Mouse (Mus musculus): ENCODE measurements at regions not wholly inside any gene's neighbourhood (a gene's known extent, or its start where the extent isn't known, plus 50 kb on each side); places are given as distances from the start of the nearest gene placed in this dataset.

DNA sequence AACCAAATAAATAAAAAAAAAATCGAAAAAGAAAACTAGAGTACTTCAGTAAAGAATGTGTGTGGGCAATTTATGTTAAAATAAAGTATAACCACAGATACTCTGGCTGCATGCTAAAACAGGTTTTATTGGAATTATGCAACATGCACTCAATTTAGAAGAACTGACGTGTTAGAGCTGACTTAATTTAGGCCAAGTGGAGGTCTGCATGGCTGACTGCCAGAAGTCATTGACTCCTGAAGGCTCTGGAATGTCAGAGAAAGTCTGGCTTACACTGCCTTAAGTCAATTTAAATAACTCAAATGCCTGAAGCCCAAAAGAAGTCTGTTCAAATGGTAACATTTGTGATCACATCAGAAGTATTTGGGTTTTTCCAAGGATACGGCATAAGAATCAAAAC, 198.1 kb upstream of the Gm10192 start:
- no peak for DNase-seq
- no peak for TF ChIP-seq CTCF (IDR thresholded peaks at IDR 0.05; ENCODE audit: low read depth)
- Histone ChIP-seq H3K4me1 (ENCODE audit: insufficient read depth) (peaks cover 4% of the 10 kb centered on the region; the same call in 1 of the 2 replicates), H3K27me3 (ENCODE audit: insufficient read depth, low read length) (no peaks in the 10 kb centered on the region), H3K27ac (ENCODE audit: low read depth, low read length) (no peak overlapping the region), H3K9ac (no peak overlapping the region), H3K4me2 (ENCODE audit: low read depth) (no peak overlapping the region), H3K9me3 (ENCODE audit: low read length) (no peaks in the 10 kb centered on the region), H3K36me3 (ENCODE audit: insufficient read depth) (no peaks in the 10 kb centered on the region), H3K4me3 (ENCODE audit: low read depth, low read length) (no peak overlapping the region)
- WGBS, result 64% methylated on average over 3 of the region's 3 CpGs
- ATAC-seq, result no peak

DNA sequence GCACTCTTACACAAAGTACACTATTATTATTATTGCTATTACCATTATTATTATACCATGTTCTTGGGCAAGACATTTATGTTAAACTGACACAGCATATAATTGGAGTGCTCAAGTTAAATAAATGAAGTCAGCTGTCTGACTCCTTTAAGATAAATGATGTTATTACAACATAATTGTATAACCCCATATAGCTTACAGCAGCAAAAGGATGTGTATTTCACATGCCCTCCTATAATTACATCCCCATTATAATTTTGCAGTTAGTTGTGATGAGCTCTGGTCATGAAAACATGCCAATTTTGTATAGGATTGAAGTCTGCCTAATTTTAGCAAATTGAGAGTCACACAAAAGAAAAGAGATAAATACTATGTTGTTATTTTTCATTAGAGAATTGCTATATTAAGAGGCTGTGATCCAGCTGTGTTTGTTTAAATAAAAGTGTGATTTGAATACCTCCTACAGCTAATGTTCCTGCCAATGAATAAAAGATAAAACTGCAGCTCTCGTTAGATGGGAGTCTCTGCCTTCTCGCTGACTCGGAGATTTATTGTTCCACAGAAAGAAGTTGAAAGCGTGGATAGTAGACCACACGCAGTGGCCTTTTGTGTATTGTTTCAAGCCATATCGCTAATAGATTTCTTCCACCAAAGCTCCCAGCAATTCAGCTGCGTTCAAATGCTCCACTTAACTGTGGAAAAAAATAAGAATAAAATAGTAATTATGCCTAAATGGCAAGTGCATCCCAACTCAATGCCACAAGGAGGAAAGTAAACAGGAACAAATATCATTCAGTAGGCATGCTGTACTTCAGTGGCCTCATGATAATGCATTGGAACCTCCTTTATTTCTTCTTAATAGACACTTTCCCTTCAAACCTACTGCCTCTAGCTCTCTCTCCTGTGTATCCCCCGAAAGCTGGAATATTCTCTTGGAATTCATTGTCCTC, 194.9 kb upstream of the Gm10192 start:
- Histone ChIP-seq H3K4me3 (ENCODE audit: low read depth, low read length) (no peak overlapping the region), H3K9ac (no peak overlapping the region), H3K27ac (ENCODE audit: low read depth, low read length) (no peak overlapping the region), H3K4me2 (ENCODE audit: low read depth) (no peak overlapping the region), H3K4me1 (ENCODE audit: insufficient read depth) (peaks cover 4% of the 10 kb centered on the region; the same call in 1 of the 2 replicates), H3K36me3 (ENCODE audit: insufficient read depth) (no peaks in the 10 kb centered on the region), H3K27me3 (ENCODE audit: insufficient read depth, low read length) (no peaks in the 10 kb centered on the region), H3K9me3 (ENCODE audit: low read length) (no peaks in the 10 kb centered on the region)
- peak; percentile 19 for DNase-seq
- 15% methylated on average over 8 of the region's 8 CpGs for WGBS
- peak; percentile 71 for ATAC-seq
- TF ChIP-seq CTCF (IDR thresholded peaks at IDR 0.05; ENCODE audit: low read depth), result no peak

DNA sequence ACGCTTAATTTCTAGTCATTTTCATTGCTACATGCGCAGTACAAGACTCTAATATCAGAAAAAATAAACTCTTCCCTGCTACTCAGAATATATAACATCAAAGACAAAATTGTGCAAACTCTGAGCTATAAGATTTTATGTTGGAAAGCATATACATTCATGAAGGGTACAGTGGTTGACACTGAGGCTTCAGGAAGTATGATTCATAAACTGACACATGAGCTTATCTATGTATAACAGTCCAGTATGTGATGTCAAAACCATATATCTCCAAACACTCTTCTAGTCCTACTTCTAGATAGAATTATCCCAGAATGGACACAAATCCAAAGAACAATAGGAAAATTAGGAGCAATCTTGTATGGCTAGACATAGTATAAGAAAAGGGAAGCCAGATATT, 177.5 kb upstream of the Gm10192 start:
- Histone ChIP-seq H3K27me3 (ENCODE audit: insufficient read depth, low read length) (no peaks in the 10 kb centered on the region), H3K4me3 (ENCODE audit: low read depth, low read length) (no peak overlapping the region), H3K9me3 (ENCODE audit: low read length) (no peaks in the 10 kb centered on the region), H3K4me1 (ENCODE audit: insufficient read depth) (no peaks in the 10 kb centered on the region), H3K36me3 (ENCODE audit: insufficient read depth) (no peaks in the 10 kb centered on the region), H3K9ac (no peak overlapping the region), H3K4me2 (ENCODE audit: low read depth) (no peak overlapping the region), H3K27ac (ENCODE audit: low read depth, low read length) (no peak overlapping the region)
- ATAC-seq, result no peak
- TF ChIP-seq CTCF (IDR thresholded peaks at IDR 0.05; ENCODE audit: low read depth), result no peak
- no peak for DNase-seq
- WGBS, result 90% methylated on average over 2 of the region's 2 CpGs

DNA sequence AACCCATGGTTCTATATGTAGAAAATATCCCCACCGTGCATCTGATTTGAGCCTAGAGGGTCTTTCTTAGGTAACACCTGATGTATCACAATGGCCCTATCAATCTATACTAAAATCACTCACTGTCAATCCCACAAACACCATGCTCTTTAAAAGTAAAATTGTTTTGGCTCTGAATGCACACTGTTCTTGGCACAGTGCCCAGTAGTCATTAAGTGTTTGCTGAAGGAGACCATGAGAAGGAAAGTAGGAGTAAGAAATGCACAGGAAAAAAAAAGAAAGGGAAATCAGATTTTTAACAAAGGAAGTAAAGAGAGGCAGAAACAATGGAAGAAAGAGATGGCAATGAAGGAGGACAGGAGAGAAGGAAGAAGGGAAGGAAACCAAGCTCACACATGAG, 175.0 kb upstream of the Gm10192 start:
- no peak for ATAC-seq
- no peaks in the 10 kb centered on the region for H3K4me1 ChIP-seq (ENCODE audit: insufficient read depth)
- no peak overlapping the region for H3K27ac ChIP-seq (ENCODE audit: low read depth, low read length)
- no peaks in the 10 kb centered on the region for H3K36me3 ChIP-seq (ENCODE audit: insufficient read depth)
- no peak for TF ChIP-seq CTCF (IDR thresholded peaks at IDR 0.05; ENCODE audit: low read depth)
- H3K4me3 ChIP-seq (ENCODE audit: low read depth, low read length), result no peak overlapping the region
- no peaks in the 10 kb centered on the region for H3K27me3 ChIP-seq (ENCODE audit: insufficient read depth, low read length)
- H3K9me3 ChIP-seq (ENCODE audit: low read length), result no peaks in the 10 kb centered on the region
- 19% methylated on average over 1 of the region's 1 CpGs for WGBS
- no peak overlapping the region for H3K9ac ChIP-seq
- H3K4me2 ChIP-seq (ENCODE audit: low read depth), result no peak overlapping the region
- no peak for DNase-seq

DNA sequence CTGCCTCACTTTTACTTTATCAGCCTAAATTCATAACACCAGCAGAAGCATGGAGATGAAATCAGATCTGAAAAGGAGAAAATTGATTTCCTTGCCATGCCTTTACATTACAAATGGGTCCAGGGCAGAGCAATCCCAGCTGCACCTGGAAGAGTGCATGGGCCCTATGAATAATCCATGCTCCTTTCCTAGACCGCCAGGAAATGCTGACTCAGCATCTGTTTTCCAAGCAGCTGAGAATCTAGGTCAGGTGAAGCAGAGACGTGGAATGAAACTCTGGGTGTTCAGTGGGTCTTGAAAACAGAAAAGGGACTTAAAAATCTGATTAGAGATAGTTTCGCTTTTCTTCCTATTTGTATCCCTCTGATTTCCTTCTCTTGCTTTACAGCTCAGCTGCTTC, 163.8 kb upstream of the Gm10192 start:
- Histone ChIP-seq H3K9ac (no peak overlapping the region), H3K9me3 (ENCODE audit: low read length) (no peaks in the 10 kb centered on the region), H3K27me3 (ENCODE audit: insufficient read depth, low read length) (no peaks in the 10 kb centered on the region), H3K4me1 (ENCODE audit: insufficient read depth) (no peaks in the 10 kb centered on the region), H3K36me3 (ENCODE audit: insufficient read depth) (no peaks in the 10 kb centered on the region), H3K4me3 (ENCODE audit: low read depth, low read length) (no peak overlapping the region), H3K4me2 (ENCODE audit: low read depth) (no peak overlapping the region), H3K27ac (ENCODE audit: low read depth, low read length) (no peak overlapping the region)
- 67% methylated on average over 3 of the region's 3 CpGs for WGBS
- no peak for TF ChIP-seq CTCF (IDR thresholded peaks at IDR 0.05; ENCODE audit: low read depth)
- no peak for ATAC-seq
- no peak for DNase-seq

DNA sequence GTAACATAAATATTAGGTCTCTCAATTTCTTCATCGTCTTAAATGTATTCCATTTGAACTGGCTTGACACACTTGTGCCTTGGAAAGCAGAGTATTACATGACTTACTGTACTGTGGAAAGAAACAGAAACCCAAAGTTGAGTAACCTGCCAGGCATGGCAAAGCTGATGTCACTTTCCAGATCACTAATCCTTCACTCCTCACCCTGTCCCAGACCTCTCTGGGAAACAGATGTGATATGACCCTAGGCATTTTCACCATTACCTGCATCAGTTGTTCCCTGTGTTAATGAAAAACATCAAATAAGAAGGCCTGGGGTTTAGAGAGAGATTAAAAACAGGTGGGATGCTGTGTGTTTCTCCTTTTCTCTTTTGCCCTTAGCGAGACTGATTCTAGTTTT, 161.4 kb upstream of the Gm10192 start:
- Histone ChIP-seq H3K4me2 (ENCODE audit: low read depth) (no peak overlapping the region), H3K9ac (no peak overlapping the region), H3K4me1 (ENCODE audit: insufficient read depth) (no peaks in the 10 kb centered on the region), H3K27ac (ENCODE audit: low read depth, low read length) (no peak overlapping the region), H3K27me3 (ENCODE audit: insufficient read depth, low read length) (no peaks in the 10 kb centered on the region), H3K36me3 (ENCODE audit: insufficient read depth) (no peaks in the 10 kb centered on the region), H3K4me3 (ENCODE audit: low read depth, low read length) (no peak overlapping the region), H3K9me3 (ENCODE audit: low read length) (no peaks in the 10 kb centered on the region)
- no peak for TF ChIP-seq CTCF (IDR thresholded peaks at IDR 0.05; ENCODE audit: low read depth)
- ATAC-seq, result no peak
- 88% methylated on average over 2 of the region's 2 CpGs for WGBS
- no peak for DNase-seq

DNA sequence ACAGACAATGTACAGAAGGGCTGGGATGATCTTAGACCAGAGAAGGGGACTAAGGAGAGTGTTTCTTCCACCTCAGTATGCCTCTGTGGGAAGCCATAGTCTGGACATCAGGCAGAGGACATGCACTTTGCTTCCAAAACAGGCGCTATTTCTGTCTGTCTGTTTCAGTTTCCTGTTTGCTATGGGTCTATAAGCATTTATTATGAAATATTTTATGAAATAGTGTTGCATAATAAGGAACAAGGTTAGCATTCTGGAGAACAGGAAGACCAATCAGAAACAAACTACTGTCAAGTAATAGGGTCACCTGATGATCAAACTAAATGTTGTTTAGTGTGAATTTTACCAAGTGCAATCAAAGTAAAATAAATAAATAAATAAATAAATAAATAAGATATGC, 160.4 kb upstream of the Gm10192 start:
- WGBS, result 81% methylated on average over 1 of the region's 1 CpGs
- no peak for DNase-seq
- TF ChIP-seq CTCF (IDR thresholded peaks at IDR 0.05; ENCODE audit: low read depth), result no peak

More for the DNA sequence above, 160.4 kb upstream of the Gm10192 start:
- Histone ChIP-seq H3K9me3 (ENCODE audit: low read length) (no peaks in the 10 kb centered on the region), H3K27ac (ENCODE audit: low read depth, low read length) (no peak overlapping the region), H3K27me3 (ENCODE audit: insufficient read depth, low read length) (no peaks in the 10 kb centered on the region), H3K4me2 (ENCODE audit: low read depth) (no peak overlapping the region), H3K4me1 (ENCODE audit: insufficient read depth) (no peaks in the 10 kb centered on the region), H3K4me3 (ENCODE audit: low read depth, low read length) (no peak overlapping the region), H3K9ac (no peak overlapping the region), H3K36me3 (ENCODE audit: insufficient read depth) (no peaks in the 10 kb centered on the region)
- no peak for ATAC-seq

All from forebrain, postnatal 0 days (tissue).